In genomic region chr19:40371866-40372265, GRCm38 (mm10) we compare ENCODE assay signal across 17 mouse cellular contexts.
A peak's percentile ranks its signal among the peaks of the same experiment; 100 is the strongest.
DNase-seq lines count a peak whose midpoint lies in the region; ATAC-seq and TF ChIP-seq lines count a peak whose summit lies in the region.
"Had no signal": no experiment of that assay in that cellular context is flagged by ENCODE, and none has a peak within 500 bp of the region (broad histone marks: within the 10 kb centered on the region; RNA-seq: fewer than 3 reads in every experiment).

No protein-coding gene starts in this region.

- H3K36me3 ChIP-seq in heart, embryonic 10.5 days = peaks cover 20% of the 10 kb centered on the region; the same call in 1 of the 2 replicates
- peaks cover 9% of the 10 kb centered on the region; the same call in 1 of the 2 replicates for H3K36me3 ChIP-seq in hindbrain, postnatal 0 days (ENCODE audit: insufficient read depth, low read length)
- peaks cover 56% of the 10 kb centered on the region for H3K36me3 ChIP-seq in hindbrain, embryonic 14.5 days (replicated peaks; ENCODE audit: control insufficient read depth, insufficient read depth)

- H3K4me1 ChIP-seq in heart, embryonic 10.5 days = peaks cover 50% of the 10 kb centered on the region
- no peaks in the 10 kb centered on the region; the same call in 1 of the 2 replicates for H3K4me1 ChIP-seq in hindbrain, postnatal 0 days (ENCODE audit: insufficient read depth, low read length)
- no peaks in the 10 kb centered on the region for H3K4me1 ChIP-seq in hindbrain, embryonic 14.5 days (replicated peaks; ENCODE audit: control insufficient read depth, insufficient read depth, low read length)
- peaks cover 18% of the 10 kb centered on the region for H3K4me1 ChIP-seq in embryonic fibroblast, embryonic 13.5 days (ENCODE audit: control insufficient read depth, insufficient read depth, low read length)

- TF ChIP-seq CTCF in hindbrain, postnatal 0 days (IDR thresholded peaks at IDR 0.05; ENCODE audit: low read depth) = no peak
- TF ChIP-seq CTCF in embryonic fibroblast, embryonic 13.5 days (IDR thresholded peaks at IDR 0.05; ENCODE audit: borderline replicate concordance, insufficient read depth, low read length) = no peak

- H3K9me3 ChIP-seq in heart, embryonic 10.5 days = no peaks in the 10 kb centered on the region
- H3K9me3 ChIP-seq in hindbrain, postnatal 0 days (ENCODE audit: low read length) = no peaks in the 10 kb centered on the region
- H3K9me3 ChIP-seq in hindbrain, embryonic 14.5 days (ENCODE audit: control insufficient read depth, low read length) = no peaks in the 10 kb centered on the region
- H3K9me3 ChIP-seq: embryonic facial prominence, embryonic 13.5 days; G1E; limb, embryonic 13.5 days; liver, embryonic 15.5 days; stomach, embryonic 15.5 days had no signal

- 0 out of 2 replicates have a peak overlapping the region, but pooled peaks have one; percentile 22 for H3K27ac ChIP-seq in heart, embryonic 10.5 days
- H3K27ac ChIP-seq in hindbrain, postnatal 0 days = peak overlapping the region; percentile 62
- H3K27ac ChIP-seq in hindbrain, embryonic 14.5 days = no peak overlapping the region
- H3K27ac ChIP-seq in embryonic fibroblast, embryonic 13.5 days (ENCODE audit: insufficient read depth, low read length) = peak overlapping the region; percentile 86
- H3K27ac ChIP-seq: embryonic facial prominence, embryonic 13.5 days; limb, embryonic 13.5 days; stomach, embryonic 15.5 days had no signal

- H3K27me3 ChIP-seq in heart, embryonic 10.5 days (ENCODE audit: insufficient read depth, poor library complexity, severe bottlenecking) = no peaks in the 10 kb centered on the region
- H3K27me3 ChIP-seq in hindbrain, postnatal 0 days (ENCODE audit: insufficient read depth, low read length) = no peaks in the 10 kb centered on the region
- H3K27me3 ChIP-seq in hindbrain, embryonic 14.5 days (ENCODE audit: control insufficient read depth, insufficient read depth, low read length) = no peaks in the 10 kb centered on the region
- H3K27me3 ChIP-seq: embryonic facial prominence, embryonic 13.5 days; limb, embryonic 13.5 days; liver, embryonic 15.5 days; stomach, embryonic 15.5 days had no signal

- no peak overlapping the region for H3K4me3 ChIP-seq in heart, embryonic 10.5 days
- no peak overlapping the region for H3K4me3 ChIP-seq in hindbrain, postnatal 0 days (ENCODE audit: low read length)
- H3K4me3 ChIP-seq in hindbrain, embryonic 14.5 days (replicated peaks; ENCODE audit: low read length) = no peak overlapping the region
- H3K4me3 ChIP-seq in embryonic fibroblast, embryonic 13.5 days (ENCODE audit: insufficient read depth, low read length) = no peak overlapping the region
- H3K4me3 ChIP-seq: embryonic facial prominence, embryonic 13.5 days; limb, embryonic 13.5 days; liver, embryonic 15.5 days; myocyte; stomach, embryonic 15.5 days had no signal

- no peak for TF ChIP-seq POLR2A in embryonic fibroblast, embryonic 13.5 days (IDR thresholded peaks at IDR 0.05; ENCODE audit: low read depth, low read length)

- no peak overlapping the region for H3K4me2 ChIP-seq in hindbrain, postnatal 0 days (ENCODE audit: low read depth, low read length)
- H3K4me2 ChIP-seq in hindbrain, embryonic 14.5 days (replicated peaks) = no peak overlapping the region
- H3K4me2 ChIP-seq: embryonic facial prominence, embryonic 13.5 days; limb, embryonic 13.5 days; liver, embryonic 15.5 days; stomach, embryonic 15.5 days had no signal

- 75% methylated on average over 4 of the region's 4 CpGs for WGBS in heart, embryonic 10.5 days
- 35% methylated on average over 4 of the region's 4 CpGs for WGBS in hindbrain, postnatal 0 days
- 48% methylated on average over 4 of the region's 4 CpGs for WGBS in hindbrain, embryonic 14.5 days

- no peak overlapping the region for H3K9ac ChIP-seq in hindbrain, postnatal 0 days (replicated peaks; ENCODE audit: low read length)
- H3K9ac ChIP-seq in hindbrain, embryonic 14.5 days = no peak overlapping the region
- H3K9ac ChIP-seq: embryonic facial prominence, embryonic 13.5 days; limb, embryonic 13.5 days; liver, embryonic 15.5 days; stomach, embryonic 15.5 days had no signal

- no peak for DNase-seq in heart, embryonic 10.5 days (ENCODE audit: low spot score)
- DNase-seq in heart, adult 18-20 months = no peak
- no peak for DNase-seq in hindbrain, postnatal 0 days (ENCODE audit: low spot score)
- no peak for DNase-seq in hindbrain, embryonic 14.5 days (ENCODE audit: low spot score)
- peak; percentile 62 for DNase-seq in NIH3T3 (ENCODE audit: low read depth)
- no peak for DNase-seq in frontal cortex, postnatal 36 days (ENCODE audit: low spot score in 2 of 2)
- DNase-seq: cerebellum, adult 11 months; lung, postnatal 10 days; spleen, adult 18-20 months had no signal

- no peak for ATAC-seq in hindbrain, postnatal 0 days
- ATAC-seq in hindbrain, embryonic 14.5 days (ENCODE audit: low FRiP score) = no peak
- no peak for ATAC-seq in granulocyte monocyte progenitor cell, adult 5-6 weeks (replicated peaks; ENCODE audit: poor library complexity, severe bottlenecking)
